Mouse (Mus musculus): Measurements from ENCODE around the gene Cyp2u1. TPM values are rescaled to one million over a fixed set of nuclear protein-coding genes. Genes with fewer than 3 reads are reported as not detected.

The Cyp2u1 gene
- polyA plus RNA-seq, 1 experiment from 2014 or later, result 3.3 TPM

DNA sequence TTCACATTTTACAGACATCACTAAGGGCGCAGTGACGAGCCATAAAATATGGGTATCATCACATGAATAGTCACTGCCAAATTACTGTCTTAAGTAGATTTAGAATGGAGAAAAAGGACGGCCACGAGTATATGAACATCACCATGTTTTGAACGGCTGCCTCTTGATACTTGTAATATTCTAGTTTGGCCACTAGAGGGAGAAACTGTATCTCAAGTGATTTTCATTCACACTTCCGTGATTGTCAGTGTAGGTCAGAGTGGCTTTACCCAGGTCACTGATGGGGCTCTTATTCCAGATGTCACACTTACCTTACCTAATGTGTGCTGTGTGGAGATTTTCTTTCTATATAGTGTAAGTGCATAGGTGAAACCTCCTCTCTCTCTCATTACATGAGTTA, 3.1 kb downstream of the Cyp2u1 start:
- no peak overlapping the region for H3K4me2 ChIP-seq (replicated peaks)
- no peaks in the 10 kb centered on the region for H3K9me3 ChIP-seq (replicated peaks)
- WGBS, result 10% methylated on average over 6 of the region's 6 CpGs
- H3K4me3 ChIP-seq, result no peak overlapping the region
- ATAC-seq (ENCODE audit: low FRiP score), result no peak
- H3K4me1 ChIP-seq, result peaks cover 4% of the 10 kb centered on the region; the same call in 1 of the 2 replicates
- H3K9ac ChIP-seq, result no peak overlapping the region
- H3K27ac ChIP-seq, result no peak overlapping the region
- H3K36me3 ChIP-seq, result no peaks in the 10 kb centered on the region
- H3K27me3 ChIP-seq, result peaks cover 14% of the 10 kb centered on the region; the same call in 1 of the 2 replicates

DNA sequence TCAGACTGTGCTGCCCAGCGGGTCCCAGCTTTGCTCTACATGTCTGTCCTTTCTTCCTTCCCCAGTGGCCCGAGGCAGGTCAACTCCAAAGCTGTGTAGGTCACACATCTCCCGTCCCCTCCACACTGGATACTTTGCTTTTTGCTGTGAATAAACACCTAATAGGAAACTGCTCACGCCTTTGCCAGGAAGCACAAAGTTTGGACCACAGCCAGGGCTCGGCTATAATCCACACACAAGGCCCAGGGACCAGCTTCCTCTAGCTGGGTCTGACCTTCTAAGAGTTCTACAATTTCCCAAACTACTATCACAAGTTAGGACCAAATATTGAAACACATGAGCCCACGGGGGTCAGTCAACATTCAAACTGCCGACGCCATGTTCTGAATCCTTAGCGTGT, 3.9 kb downstream of the Cyp2u1 start:
- 82% methylated on average over 9 of the region's 9 CpGs for WGBS
- H3K36me3 ChIP-seq, result no peaks in the 10 kb centered on the region
- no peak overlapping the region for H3K4me2 ChIP-seq (replicated peaks)
- no peak overlapping the region for H3K4me3 ChIP-seq
- peaks cover 11% of the 10 kb centered on the region; the same call in 1 of the 2 replicates for H3K27me3 ChIP-seq
- peaks cover 4% of the 10 kb centered on the region; the same call in 1 of the 2 replicates for H3K4me1 ChIP-seq
- H3K9ac ChIP-seq, result no peak overlapping the region
- no peak overlapping the region for H3K27ac ChIP-seq
- H3K9me3 ChIP-seq (replicated peaks), result no peaks in the 10 kb centered on the region
- ATAC-seq (ENCODE audit: low FRiP score), result no peak

DNA sequence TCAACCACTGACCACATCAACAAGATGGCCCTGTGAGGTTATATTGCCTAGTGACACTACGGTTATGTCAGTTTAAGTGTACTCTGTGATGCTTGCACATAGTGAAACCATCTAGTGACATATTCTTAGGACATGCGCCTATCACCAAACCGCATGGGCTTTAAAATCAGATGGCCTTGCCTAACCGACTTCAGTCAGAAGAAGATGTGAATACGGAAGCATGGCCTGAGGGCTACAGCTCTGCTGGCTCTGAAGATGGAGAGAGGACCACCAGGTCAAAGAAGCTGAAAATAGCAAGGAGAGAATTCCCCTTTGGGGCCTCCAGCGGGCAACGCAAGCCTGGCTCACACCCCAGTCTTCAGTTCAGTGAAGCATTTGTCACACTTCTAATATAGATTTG, 6.1 kb downstream of the Cyp2u1 start:
- H3K27ac ChIP-seq, result no peak overlapping the region
- 96% methylated on average over 7 of the region's 7 CpGs for WGBS

GRCm38 (mm10) chr3:131295513-131296200, 7.4 kb downstream of the Cyp2u1 start:
- Histone ChIP-seq H3K4me1 (no peaks in the 10 kb centered on the region), H3K36me3 (no peaks in the 10 kb centered on the region), H3K4me2 (replicated peaks) (no peak overlapping the region), H3K4me3 (no peak overlapping the region), H3K27me3 (no peaks in the 10 kb centered on the region; the same call in 1 of the 2 replicates), H3K9me3 (replicated peaks) (0 out of 2 replicates have a peak, but pooled peaks cover 4% of the 10 kb centered on the region), H3K27ac (no peak overlapping the region), H3K9ac (no peak overlapping the region)
- no peak for ATAC-seq (ENCODE audit: low FRiP score)
- WGBS, result 89% methylated on average over 12 of the region's 12 CpGs

More for the DNA sequence above, 6.1 kb downstream of the Cyp2u1 start:
- ATAC-seq (ENCODE audit: low FRiP score), result no peak
- no peak overlapping the region for H3K9ac ChIP-seq
- no peaks in the 10 kb centered on the region for H3K36me3 ChIP-seq
- H3K27me3 ChIP-seq, result peaks cover 7% of the 10 kb centered on the region; the same call in 1 of the 2 replicates
- no peak overlapping the region for H3K4me3 ChIP-seq
- H3K9me3 ChIP-seq (replicated peaks), result 0 out of 2 replicates have a peak, but pooled peaks cover under 1% of the 10 kb centered on the region
- H3K4me2 ChIP-seq (replicated peaks), result no peak overlapping the region
- H3K4me1 ChIP-seq, result peaks cover under 1% of the 10 kb centered on the region; the same call in 1 of the 2 replicates

DNA sequence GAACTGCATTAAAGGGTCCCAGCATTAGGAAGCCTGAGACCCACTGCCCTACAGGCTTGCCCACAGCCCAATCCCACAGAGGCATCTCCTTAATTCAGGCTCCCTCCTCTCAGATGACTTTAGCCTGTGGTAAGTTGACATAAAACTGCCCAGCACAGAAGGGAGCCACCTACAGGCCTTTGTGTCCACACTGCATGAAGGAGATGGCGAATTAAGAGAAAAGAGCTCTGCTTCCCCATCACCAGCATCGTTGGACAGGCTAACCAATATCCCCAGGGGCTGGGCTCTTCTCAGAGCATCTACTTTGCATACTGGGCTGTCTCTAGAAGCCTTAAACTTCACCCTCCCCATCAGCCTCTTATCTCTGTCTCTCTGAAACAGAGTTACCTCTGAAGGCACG, 8.5 kb downstream of the Cyp2u1 start:
- no peak overlapping the region for H3K27ac ChIP-seq
- H3K27me3 ChIP-seq, result no peaks in the 10 kb centered on the region; the same call in 1 of the 2 replicates
- 0 out of 2 replicates have a peak, but pooled peaks cover 4% of the 10 kb centered on the region for H3K9me3 ChIP-seq (replicated peaks)
- H3K4me1 ChIP-seq, result no peaks in the 10 kb centered on the region
- H3K4me2 ChIP-seq (replicated peaks), result no peak overlapping the region
- no peak overlapping the region for H3K9ac ChIP-seq
- 65% methylated on average over 3 of the region's 3 CpGs for whole genome bisulfite sequencing
- H3K36me3 ChIP-seq, result no peaks in the 10 kb centered on the region
- ATAC-seq (ENCODE audit: low FRiP score), result no peak
- H3K4me3 ChIP-seq, result no peak overlapping the region

DNA sequence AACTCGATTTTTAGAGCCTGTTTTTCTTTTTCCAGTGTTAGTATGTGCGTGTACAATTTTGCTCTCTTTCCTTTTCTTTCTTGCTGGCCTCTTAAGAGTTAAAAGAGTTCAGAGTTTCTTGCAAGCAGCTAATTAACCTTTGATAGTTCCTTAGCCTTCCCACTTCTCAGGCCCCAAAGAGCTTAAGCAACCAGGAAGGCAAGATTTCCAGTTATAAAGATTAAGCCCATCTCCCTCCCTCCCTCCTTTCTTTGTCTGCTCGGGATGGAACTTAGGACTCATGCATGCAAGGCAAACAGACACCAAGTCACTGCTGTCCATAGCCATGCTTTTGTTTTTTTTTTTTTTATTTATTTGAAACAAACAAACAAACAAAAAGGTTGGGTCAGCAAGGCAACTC, 10.1 kb downstream of the Cyp2u1 start:
- H3K9ac ChIP-seq, result no peak overlapping the region
- no peak overlapping the region for H3K4me2 ChIP-seq (replicated peaks)
- no peak for ATAC-seq (ENCODE audit: low FRiP score)
- no peaks in the 10 kb centered on the region for H3K4me1 ChIP-seq
- H3K27me3 ChIP-seq, result no peaks in the 10 kb centered on the region; the same call in 1 of the 2 replicates
- 71% methylated on average over 3 of the region's 3 CpGs for WGBS
- H3K4me3 ChIP-seq, result no peak overlapping the region
- no peaks in the 10 kb centered on the region for H3K36me3 ChIP-seq
- no peak overlapping the region for H3K27ac ChIP-seq
- 0 out of 2 replicates have a peak, but pooled peaks cover 4% of the 10 kb centered on the region for H3K9me3 ChIP-seq (replicated peaks)

GRCm38 (mm10) chr3:131292349-131292748, 10.7 kb downstream of the Cyp2u1 start:
- no peak for ATAC-seq (ENCODE audit: low FRiP score)
- H3K27me3 ChIP-seq, result no peaks in the 10 kb centered on the region; the same call in 1 of the 2 replicates
- 0 out of 2 replicates have a peak, but pooled peaks cover 4% of the 10 kb centered on the region for H3K9me3 ChIP-seq (replicated peaks)
- H3K4me2 ChIP-seq (replicated peaks), result no peak overlapping the region
- 91% methylated on average over 2 of the region's 2 CpGs for WGBS
- no peaks in the 10 kb centered on the region for H3K36me3 ChIP-seq
- no peaks in the 10 kb centered on the region for H3K4me1 ChIP-seq
- H3K9ac ChIP-seq, result no peak overlapping the region
- no peak overlapping the region for H3K27ac ChIP-seq
- no peak overlapping the region for H3K4me3 ChIP-seq

DNA sequence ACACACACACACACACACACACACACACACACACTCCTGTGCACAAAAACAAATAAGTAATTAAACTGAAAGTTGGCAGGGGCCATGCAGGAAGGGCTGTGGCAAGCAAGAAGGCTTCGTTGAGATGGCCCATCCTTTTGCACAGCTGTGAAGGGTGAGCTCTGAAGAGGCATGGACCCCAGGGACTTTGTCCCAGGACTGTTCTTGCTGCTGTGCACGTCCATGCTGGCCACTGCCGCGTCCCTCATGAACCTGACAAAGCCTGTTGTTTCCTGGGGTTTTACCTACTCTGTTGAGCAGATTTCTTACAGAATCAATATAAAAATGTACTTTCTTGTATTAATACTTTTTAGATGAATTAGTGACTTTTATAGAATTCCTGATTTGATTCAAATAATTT, 11.1 kb downstream of the Cyp2u1 start:
- H3K27me3 ChIP-seq, result no peaks in the 10 kb centered on the region; the same call in 1 of the 2 replicates
- H3K36me3 ChIP-seq, result no peaks in the 10 kb centered on the region
- no peaks in the 10 kb centered on the region for H3K4me1 ChIP-seq
- no peak for ATAC-seq (ENCODE audit: low FRiP score)
- no peak overlapping the region for H3K9ac ChIP-seq
- no peak overlapping the region for H3K4me2 ChIP-seq (replicated peaks)
- no peak overlapping the region for H3K4me3 ChIP-seq
- WGBS, result 86% methylated on average over 4 of the region's 4 CpGs
- no peak overlapping the region for H3K27ac ChIP-seq
- H3K9me3 ChIP-seq (replicated peaks), result 0 out of 2 replicates have a peak, but pooled peaks cover 4% of the 10 kb centered on the region

GRCm38 (mm10) chr3:131274151-131274550, 28.9 kb downstream of the Cyp2u1 start:
- WGBS, result 89% methylated on average over 4 of the region's 4 CpGs
- H3K4me1 ChIP-seq, result peaks cover 19% of the 10 kb centered on the region
- no peak overlapping the region for H3K9ac ChIP-seq
- ATAC-seq (ENCODE audit: low FRiP score), result no peak
- H3K9me3 ChIP-seq (replicated peaks), result no peaks in the 10 kb centered on the region
- H3K4me3 ChIP-seq, result no peak overlapping the region
- no peak overlapping the region for H3K27ac ChIP-seq
- no peak overlapping the region for H3K4me2 ChIP-seq (replicated peaks)
- H3K27me3 ChIP-seq, result peaks cover 3% of the 10 kb centered on the region; the same call in 1 of the 2 replicates
- H3K36me3 ChIP-seq, result no peaks in the 10 kb centered on the region

- H3K27ac ChIP-seq, result no peak overlapping the region
- peak overlapping the region; percentile 66 for H3K4me3 ChIP-seq
- WGBS, result 62% methylated on average over 10 of the region's 10 CpGs
- peaks cover 20% of the 10 kb centered on the region for H3K4me1 ChIP-seq
- H3K4me2 ChIP-seq (replicated peaks), result peak overlapping the region; percentile 85
- H3K9ac ChIP-seq, result peak overlapping the region; percentile 32; the same call in 1 of the 2 replicates
- H3K36me3 ChIP-seq, result no peaks in the 10 kb centered on the region
- peaks cover 3% of the 10 kb centered on the region; the same call in 1 of the 2 replicates for H3K27me3 ChIP-seq
- no peaks in the 10 kb centered on the region for H3K9me3 ChIP-seq (replicated peaks)
- ATAC-seq (ENCODE audit: low FRiP score), result 0 out of 2 replicates have a peak, but pooled peaks have one; percentile 7
Measured at GRCm38 (mm10) chr3:131272374-131273100, 30.5 kb downstream of the Cyp2u1 start.

- Histone ChIP-seq H3K9me3 (replicated peaks) (no peaks in the 10 kb centered on the region), H3K9ac (peak within 1 kb of the TSS; percentile 68), H3K27ac (peak within 1 kb of the TSS; percentile 62; the same call in 1 of the 2 replicates), H3K27me3 (peaks cover 3% of the 10 kb centered on the region; the same call in 1 of the 2 replicates), H3K4me3 (peak within 1 kb of the TSS; percentile 66), H3K4me2 (replicated peaks) (peak within 1 kb of the TSS; percentile 85), H3K4me1 (peaks cover 20% of the 10 kb centered on the region), H3K36me3 (no peaks in the 10 kb centered on the region)
- peak; percentile 96 for ATAC-seq (ENCODE audit: low FRiP score)
- 0% methylated on average over 54 of the region's 54 CpGs for WGBS
Measured at GRCm38 (mm10) chr3:131271559-131272373, 31.3 kb downstream of the Cyp2u1 start, which contains the start of gene Hadh. Gene Hadh, minus strand, starts transcription at chr3:131272101.
